Mouse (Mus musculus): ENCODE measurements around the gene Gm9913.

The Gm9913 gene

GRCm38 (mm10) chr2:125496696-125497095 is 8.2 kb upstream of the Gm9913 start:
- DNase-seq, result no peak

- DNase-seq, result no peak
Measured at GRCm38 (mm10) chr2:125498216-125498615, 6.7 kb upstream of the Gm9913 start.

GRCm38 (mm10) chr2:125501526-125501925 is 3.4 kb upstream of the Gm9913 start:
- no peak for DNase-seq

- DNase-seq, result peak; percentile 4
Measured at GRCm38 (mm10) chr2:125505746-125506315, 942 bp downstream of the Gm9913 start.

- DNase-seq, result no peak
Measured at GRCm38 (mm10) chr2:125506316-125507054, 1.6 kb downstream of the Gm9913 start.

GRCm38 (mm10) chr2:125507893-125508292 is 3.0 kb downstream of the Gm9913 start, which contains the start of gene Fbn1:
TSS of gene Fbn1 (minus strand) at chr2:125507993.
- no peak for DNase-seq

- no peak for DNase-seq
Measured at GRCm38 (mm10) chr2:125508381-125508780, 3.5 kb downstream of the Gm9913 start.

GRCm38 (mm10) chr2:125510752-125511151 is 5.9 kb downstream of the Gm9913 start:
- DNase-seq, result no peak

- no peak for DNase-seq
Measured at GRCm38 (mm10) chr2:125511898-125512297, 7.0 kb downstream of the Gm9913 start.

- no peak for DNase-seq
Measured at GRCm38 (mm10) chr2:125512544-125512943, 7.7 kb downstream of the Gm9913 start.

GRCm38 (mm10) chr2:125514391-125514790 is 9.5 kb downstream of the Gm9913 start:
- no peak for DNase-seq

GRCm38 (mm10) chr2:125515291-125516057 is 10.6 kb downstream of the Gm9913 start:
- DNase-seq, result no peak

GRCm38 (mm10) chr2:125516594-125516993 is 11.7 kb downstream of the Gm9913 start:
- DNase-seq, result no peak

- DNase-seq, result no peak
Measured at GRCm38 (mm10) chr2:125525484-125525883, 20.6 kb downstream of the Gm9913 start.

- DNase-seq, result no peak
Measured at GRCm38 (mm10) chr2:125526566-125526965, 21.7 kb downstream of the Gm9913 start.

- DNase-seq, result no peak
Measured at GRCm38 (mm10) chr2:125530665-125531064, 25.8 kb downstream of the Gm9913 start.

GRCm38 (mm10) chr2:125539640-125540039 is 34.8 kb downstream of the Gm9913 start:
- DNase-seq, result no peak

- DNase-seq, result no peak
Measured at GRCm38 (mm10) chr2:125540579-125540978, 35.7 kb downstream of the Gm9913 start.

GRCm38 (mm10) chr2:125541451-125541850 is 36.6 kb downstream of the Gm9913 start:
- no peak for DNase-seq

- no peak for DNase-seq
Measured at GRCm38 (mm10) chr2:125543646-125544045, 38.8 kb downstream of the Gm9913 start.

- no peak for DNase-seq
Measured at GRCm38 (mm10) chr2:125544986-125545385, 40.1 kb downstream of the Gm9913 start.

GRCm38 (mm10) chr2:125548806-125549578 is 44.1 kb downstream of the Gm9913 start:
- no peak for DNase-seq

GRCm38 (mm10) chr2:125555830-125556229 is 50.9 kb downstream of the Gm9913 start:
- no peak for DNase-seq
